Mouse (Mus musculus) heart, adult 8-10 months (tissue): ENCODE data around the gene Camk2n2. TPM values are rescaled to one million over a fixed set of nuclear protein-coding genes. Genes with fewer than 3 reads are reported as not detected.

Experiments
- DNase-seq: peaks from one replicate; pipeline ENCODE4 v3.0.0; 2022; ENCODE audit warnings: low spot score
- microRNA-seq: library from miRNA; unstranded; fragments of <30 nt; microRNA quantifications from one replicate; pipeline ENCODE4 v1.2.0, GENCODE M21; 2022
- total RNA-seq, 4 experiments: library from RNA; stranded (reverse); gene quantifications; 2 replicates each; pipeline ENCODE4 v1.2.4; 2022

Gene Camk2n2
- total RNA-seq, 4 experiments from 2014 or later = 0.79 to 1.7 (median 1.3) TPM

GRCm38 (mm10) chr16:20610501-20611356 lies 10.4 kb downstream of the Camk2n2 start:
- DNase-seq = peak; percentile 78

GRCm38 (mm10) chr16:20604705-20605104 lies 16.4 kb downstream of the Camk2n2 start:
- DNase-seq = no peak

- no peak for DNase-seq
Measured at GRCm38 (mm10) chr16:20600511-20600910, 20.6 kb downstream of the Camk2n2 start.

GRCm38 (mm10) chr16:20596687-20597441 lies 24.2 kb downstream of the Camk2n2 start:
- DNase-seq = no peak

GRCm38 (mm10) chr16:20595737-20596136 lies 25.4 kb downstream of the Camk2n2 start:
- no peak for DNase-seq

GRCm38 (mm10) chr16:20595060-20595673 lies 25.9 kb downstream of the Camk2n2 start:
- DNase-seq = no peak

- no peak for DNase-seq
Measured at GRCm38 (mm10) chr16:20591076-20591705, 29.9 kb downstream of the Camk2n2 start.

- no peak for DNase-seq
Measured at GRCm38 (mm10) chr16:20590680-20591038, 30.4 kb downstream of the Camk2n2 start.

GRCm38 (mm10) chr16:20589939-20590679 lies 31.0 kb downstream of the Camk2n2 start:
- DNase-seq = no peak

GRCm38 (mm10) chr16:20589366-20589938 lies 31.6 kb downstream of the Camk2n2 start, which contains the start of gene Vwa5b2:
TSS of gene Vwa5b2 (plus strand) at chr16:20589471.
- DNase-seq = no peak

Small RNAs within 50 kb of the gene (microRNA-seq; reads per million reads assigned to microRNA genes)
- gene Mir1224 = 0.84 reads per million

Other genes starting within 250 kb of the Camk2n2 start
- gene Abcc5, start 194.9 kb downstream of the Camk2n2 start, total RNA-seq = 10 to 100 TPM; 26.5 to 31.1 (median 27.8) TPM
- gene Eif2b5, start 122.5 kb downstream of the Camk2n2 start, total RNA-seq = 10 to 100 TPM; 50.5 to 59.7 (median 55.2) TPM
- 10 to 100 TPM; 45.9 to 51.0 (median 48.2) TPM for gene Dvl3, start 104.3 kb downstream of the Camk2n2 start, total RNA-seq
- 100 to 1,000 TPM; 186 to 215 (median 203) TPM for gene Ap2m1, start 85.8 kb downstream of the Camk2n2 start, total RNA-seq
- gene Abcf3, start 72.7 kb downstream of the Camk2n2 start, total RNA-seq = 10 to 100 TPM; 62.4 to 85.5 (median 78.0) TPM
- under 1 TPM in 3 of 4 experiments, not detected in 1; 0.49 to 0.71 (median 0.69) TPM for gene Vwa5b2, start 31.8 kb downstream of the Camk2n2 start, total RNA-seq
- 1 to 10 TPM; 5.9 to 8.2 (median 7.6) TPM for gene Eef1akmt4, start 9.7 kb downstream of the Camk2n2 start, total RNA-seq
- gene Gm49333, start 9.7 kb downstream of the Camk2n2 start, total RNA-seq = not detected
- gene Alg3, start 9.6 kb downstream of the Camk2n2 start, total RNA-seq = 10 to 100 TPM in 1 of 4 experiments, 1 to 10 TPM in 3; 7.3 to 11.2 (median 8.9) TPM
- under 1 TPM; 0.63 to 0.90 (median 0.73) TPM for gene Ece2, start 8.5 kb upstream of the Camk2n2 start, total RNA-seq
- gene Psmd2, start 30.4 kb upstream of the Camk2n2 start, total RNA-seq = 100 to 1,000 TPM; 198 to 209 (median 203) TPM
- gene Eif4g1, start 47.0 kb upstream of the Camk2n2 start, total RNA-seq = 100 to 1,000 TPM; 388 to 519 (median 472) TPM
- 10 to 100 TPM; 26.2 to 47.4 (median 33.0) TPM for gene Fam131a, start 72.0 kb upstream of the Camk2n2 start, total RNA-seq
- gene Polr2h, start 96.4 kb upstream of the Camk2n2 start, total RNA-seq = 10 to 100 TPM in 1 of 4 experiments, 1 to 10 TPM in 3; 7.8 to 11.2 (median 9.1) TPM
- 1 to 10 TPM; 1.5 to 3.3 (median 2.1) TPM for gene Clcn2, start 96.5 kb upstream of the Camk2n2 start, total RNA-seq
- 1 to 10 TPM; 1.4 to 3.3 (median 2.9) TPM for gene Chrd, start 111.8 kb upstream of the Camk2n2 start, total RNA-seq
- under 1 TPM in 3 of 4 experiments, not detected in 1; 0.27 to 0.31 (median 0.28) TPM for gene Thpo, start 113.2 kb upstream of the Camk2n2 start, total RNA-seq